34 mouse cellular contexts compared by ENCODE assay signal in genomic region chr1:172063291-172064023, GRCm38 (mm10). TPM values are rescaled to one million over a fixed set of nuclear protein-coding genes. Genes with fewer than 3 reads are reported as not detected.
A peak's percentile ranks its signal among the peaks of the same experiment; 100 is the strongest.
DNase-seq lines count a peak whose midpoint lies in the region; ATAC-seq and TF ChIP-seq lines count a peak whose summit lies in the region.
"Had no signal": no experiment of that assay in that cellular context is flagged by ENCODE, and none has a peak within 500 bp of the region (broad histone marks: within the 10 kb centered on the region; RNA-seq: fewer than 3 reads in every experiment).

No protein-coding gene starts in this region.

- DNase-seq in hindbrain, embryonic 11.5 days (ENCODE audit: low spot score): no peak
- no peak for DNase-seq in midbrain, embryonic 11.5 days (ENCODE audit: low spot score, missing footprints)
- DNase-seq in heart, postnatal 14 days: no peak
- no peak for DNase-seq in cerebellum, postnatal 25 days
- DNase-seq: adrenal gland, postnatal 25 days; B cell, adult 2 months; cerebellum, adult 11-12 months; gastrocnemius, adult 2 months; gastrocnemius, postnatal 36 days; heart, adult 18-20 months; heart, postnatal 4 days; kidney, adult 8-10 months; kidney, postnatal 14 days; liver, embryonic 13.5 days; lung, adult 18-20 months; right cerebral cortex, postnatal 25 days; spleen, adult 18-20 months; thymus, adult 18-20 months; thymus, postnatal 25 days had no signal

- ATAC-seq in hindbrain, embryonic 13.5 days (ENCODE audit: low FRiP score): no peak
- no peak for ATAC-seq in hindbrain, embryonic 11.5 days (ENCODE audit: low FRiP score)
- ATAC-seq in midbrain, embryonic 13.5 days: no peak
- ATAC-seq in midbrain, embryonic 11.5 days (ENCODE audit: low FRiP score): no peak
- peak; percentile 51 for ATAC-seq in intestine, postnatal 0 days
- ATAC-seq: forebrain, embryonic 14.5 days; lung, postnatal 0 days had no signal

- 54% methylated on average over 4 of the region's 4 CpGs for WGBS in hindbrain, embryonic 13.5 days
- 58% methylated on average over 4 of the region's 4 CpGs for WGBS in hindbrain, embryonic 11.5 days
- 70% methylated on average over 4 of the region's 4 CpGs for WGBS in midbrain, embryonic 13.5 days
- WGBS in midbrain, embryonic 11.5 days: 75% methylated on average over 4 of the region's 4 CpGs
- 10% methylated on average over 4 of the region's 4 CpGs for WGBS in intestine, postnatal 0 days

- no peak overlapping the region for H3K4me2 ChIP-seq in hindbrain, embryonic 13.5 days
- H3K4me2 ChIP-seq in hindbrain, embryonic 11.5 days (replicated peaks; ENCODE audit: low read depth, low read length): no peak overlapping the region
- no peak overlapping the region for H3K4me2 ChIP-seq in midbrain, embryonic 13.5 days (replicated peaks)
- no peak overlapping the region for H3K4me2 ChIP-seq in midbrain, embryonic 11.5 days
- H3K4me2 ChIP-seq in intestine, postnatal 0 days (replicated peaks; ENCODE audit: low read depth): no peak overlapping the region
- H3K4me2 ChIP-seq: heart, embryonic 11.5 days; limb, embryonic 15.5 days; liver, embryonic 13.5 days had no signal

- peak overlapping the region; percentile 49 for H3K9ac ChIP-seq in hindbrain, embryonic 13.5 days
- H3K9ac ChIP-seq in hindbrain, embryonic 11.5 days (ENCODE audit: low read depth, low read length): no peak overlapping the region
- no peak overlapping the region for H3K9ac ChIP-seq in midbrain, embryonic 13.5 days (replicated peaks)
- H3K9ac ChIP-seq in midbrain, embryonic 11.5 days (ENCODE audit: low read length): no peak overlapping the region
- H3K9ac ChIP-seq in intestine, postnatal 0 days (ENCODE audit: low read depth, low read length): no peak overlapping the region
- H3K9ac ChIP-seq: limb, embryonic 15.5 days; liver, embryonic 13.5 days had no signal

- peaks cover 56% of the 10 kb centered on the region for H3K4me1 ChIP-seq in hindbrain, embryonic 13.5 days (replicated peaks)
- peaks cover 9% of the 10 kb centered on the region for H3K4me1 ChIP-seq in hindbrain, embryonic 11.5 days (replicated peaks; ENCODE audit: control insufficient read depth, insufficient read depth, low read length)
- peaks cover 55% of the 10 kb centered on the region for H3K4me1 ChIP-seq in midbrain, embryonic 13.5 days (replicated peaks)
- H3K4me1 ChIP-seq in midbrain, embryonic 11.5 days (ENCODE audit: control insufficient read depth, insufficient read depth, low read length): peaks cover 14% of the 10 kb centered on the region
- no peaks in the 10 kb centered on the region for H3K4me1 ChIP-seq in intestine, postnatal 0 days (replicated peaks; ENCODE audit: control insufficient read depth, insufficient read depth, low read length)
- H3K4me1 ChIP-seq: liver, embryonic 13.5 days had no signal

- no peak for TF ChIP-seq CTCF in intestine, postnatal 0 days (IDR thresholded peaks at IDR 0.05; ENCODE audit: low read depth)

- peaks cover 43% of the 10 kb centered on the region for H3K36me3 ChIP-seq in hindbrain, embryonic 13.5 days
- H3K36me3 ChIP-seq in hindbrain, embryonic 11.5 days (ENCODE audit: control insufficient read depth, insufficient read depth, low read length): peaks cover 8% of the 10 kb centered on the region
- peaks cover 44% of the 10 kb centered on the region for H3K36me3 ChIP-seq in midbrain, embryonic 13.5 days
- H3K36me3 ChIP-seq in midbrain, embryonic 11.5 days (ENCODE audit: control insufficient read depth, insufficient read depth, low read length): peaks cover 11% of the 10 kb centered on the region; the same call in 1 of the 2 replicates
- peaks cover 40% of the 10 kb centered on the region for H3K36me3 ChIP-seq in intestine, postnatal 0 days (ENCODE audit: control insufficient read depth, insufficient read depth)

- intact Hi-C loops in heart, postnatal 14 days (cut with DNase I): no loop called here

- H3K27me3 ChIP-seq in hindbrain, embryonic 13.5 days: no peaks in the 10 kb centered on the region
- H3K27me3 ChIP-seq in hindbrain, embryonic 11.5 days (ENCODE audit: control insufficient read depth, insufficient read depth, low read length): no peaks in the 10 kb centered on the region
- no peaks in the 10 kb centered on the region for H3K27me3 ChIP-seq in midbrain, embryonic 13.5 days
- no peaks in the 10 kb centered on the region for H3K27me3 ChIP-seq in midbrain, embryonic 11.5 days (ENCODE audit: control insufficient read depth, insufficient read depth, low read length)
- no peaks in the 10 kb centered on the region for H3K27me3 ChIP-seq in intestine, postnatal 0 days (replicated peaks; ENCODE audit: control insufficient read depth, insufficient read depth, low read length)
- H3K27me3 ChIP-seq: limb, embryonic 15.5 days; liver, embryonic 13.5 days had no signal

- H3K9me3 ChIP-seq in hindbrain, embryonic 13.5 days: no peaks in the 10 kb centered on the region
- H3K9me3 ChIP-seq in hindbrain, embryonic 11.5 days (ENCODE audit: control insufficient read depth, low read length): no peaks in the 10 kb centered on the region
- no peaks in the 10 kb centered on the region for H3K9me3 ChIP-seq in midbrain, embryonic 13.5 days
- H3K9me3 ChIP-seq in midbrain, embryonic 11.5 days (ENCODE audit: control insufficient read depth, low read length): no peaks in the 10 kb centered on the region
- no peaks in the 10 kb centered on the region for H3K9me3 ChIP-seq in intestine, postnatal 0 days (ENCODE audit: control insufficient read depth)
- H3K9me3 ChIP-seq: limb, embryonic 15.5 days; liver, embryonic 13.5 days had no signal

- no peak overlapping the region for H3K4me3 ChIP-seq in hindbrain, embryonic 13.5 days
- H3K4me3 ChIP-seq in hindbrain, embryonic 11.5 days (ENCODE audit: low read depth, low read length): no peak overlapping the region
- no peak overlapping the region for H3K4me3 ChIP-seq in midbrain, embryonic 13.5 days (replicated peaks)
- H3K4me3 ChIP-seq in midbrain, embryonic 11.5 days (ENCODE audit: low read depth, low read length): no peak overlapping the region
- H3K4me3 ChIP-seq in intestine, postnatal 0 days (ENCODE audit: low read depth, low read length): no peak overlapping the region
- H3K4me3 ChIP-seq: gastrocnemius, adult 2 months; left cerebral cortex, adult 2 months; limb, embryonic 15.5 days; liver, embryonic 13.5 days had no signal

- no peak overlapping the region for H3K27ac ChIP-seq in hindbrain, embryonic 13.5 days
- H3K27ac ChIP-seq in hindbrain, embryonic 11.5 days (ENCODE audit: low read depth, low read length): no peak overlapping the region
- 0 out of 2 replicates have a peak overlapping the region, but pooled peaks have one; percentile 4 for H3K27ac ChIP-seq in midbrain, embryonic 13.5 days
- H3K27ac ChIP-seq in midbrain, embryonic 11.5 days (ENCODE audit: low read depth, low read length): no peak overlapping the region
- no peak overlapping the region for H3K27ac ChIP-seq in intestine, postnatal 0 days (ENCODE audit: low read depth, low read length)
- H3K27ac ChIP-seq: liver, embryonic 13.5 days; macrophage had no signal

RNA-seq across cellular contexts. Expression of gene Nhlh1, which starts 6.1 kb away (rescaled TPM):
- polyA plus RNA-seq in hindbrain, embryonic 13.5 days (2015; fragmentation: Nextera tagmentation; extraction: Ambion mirVana): 8.1 and 9.8 TPM in 2 replicates
- 20.5 and 22.3 TPM in 2 replicates for polyA plus RNA-seq in hindbrain, embryonic 11.5 days (2014; fragmentation: Nextera tagmentation; extraction: Ambion mirVana)
- 7.7 and 8.9 TPM in 2 replicates for polyA plus RNA-seq in midbrain, embryonic 13.5 days (2015; fragmentation: Nextera tagmentation; extraction: Ambion mirVana)
- 10.7 and 11.0 TPM in 2 replicates for polyA plus RNA-seq in midbrain, embryonic 11.5 days (2014; fragmentation: Nextera tagmentation; extraction: Ambion mirVana)
- 0.05 TPM in 1 of 2 replicates, not detected in the other for polyA plus RNA-seq in intestine, postnatal 0 days (2015; fragmentation: Nextera tagmentation; extraction: Ambion mirVana)
- not detected for total RNA-seq in heart, postnatal 14 days (2021)
- total RNA-seq: adrenal gland, adult 18-20 months; adrenal gland, postnatal 25 days; gastrocnemius, adult 2 months; gastrocnemius, postnatal 36 days; heart, adult 18-20 months; heart, postnatal 4 days; megakaryocyte-erythroid progenitor cell, adult 5-6 weeks; monocyte, adult 5-6 weeks; neutrophil, adult 5-6 weeks had no signal
- polyA plus RNA-seq: heart, embryonic 11.5 days; heart, embryonic 16.5 days; liver, embryonic 13.5 days; lung, postnatal 0 days; macrophage; stomach, embryonic 16.5 days had no signal

RNA-seq across cellular contexts. Expression of gene Copa, which starts 18.9 kb away (rescaled TPM):
- 186 and 190 TPM in 2 replicates for polyA plus RNA-seq in hindbrain, embryonic 13.5 days (2015; fragmentation: Nextera tagmentation; extraction: Ambion mirVana)
- 154 and 191 TPM in 2 replicates for polyA plus RNA-seq in hindbrain, embryonic 11.5 days (2014; fragmentation: Nextera tagmentation; extraction: Ambion mirVana)
- polyA plus RNA-seq in midbrain, embryonic 13.5 days (2015; fragmentation: Nextera tagmentation; extraction: Ambion mirVana): 190 and 202 TPM in 2 replicates
- 178 and 194 TPM in 2 replicates for polyA plus RNA-seq in midbrain, embryonic 11.5 days (2014; fragmentation: Nextera tagmentation; extraction: Ambion mirVana)
- polyA plus RNA-seq in intestine, postnatal 0 days (2015; fragmentation: Nextera tagmentation; extraction: Ambion mirVana): 133 and 139 TPM in 2 replicates
- 100 to 1,000 TPM; 118 to 124 TPM for total RNA-seq in heart, postnatal 14 days (2021)

RNA-seq across cellular contexts. Expression of gene Ncstn, which starts 19.1 kb away (rescaled TPM):
- polyA plus RNA-seq in hindbrain, embryonic 13.5 days (2015; fragmentation: Nextera tagmentation; extraction: Ambion mirVana): 118 and 128 TPM in 2 replicates
- polyA plus RNA-seq in hindbrain, embryonic 11.5 days (2014; fragmentation: Nextera tagmentation; extraction: Ambion mirVana): 120 and 121 TPM in 2 replicates
- polyA plus RNA-seq in midbrain, embryonic 13.5 days (2015; fragmentation: Nextera tagmentation; extraction: Ambion mirVana): 126 and 129 TPM in 2 replicates
- 107 and 108 TPM in 2 replicates for polyA plus RNA-seq in midbrain, embryonic 11.5 days (2014; fragmentation: Nextera tagmentation; extraction: Ambion mirVana)
- polyA plus RNA-seq in intestine, postnatal 0 days (2015; fragmentation: Nextera tagmentation; extraction: Ambion mirVana): 110 and 115 TPM in 2 replicates
- total RNA-seq in heart, postnatal 14 days (2021): 10 to 100 TPM; 54.9 to 59.5 TPM

RNA-seq across cellular contexts. Expression of gene Vangl2, which starts 35.2 kb away (rescaled TPM):
- 49.4 and 52.1 TPM in 2 replicates for polyA plus RNA-seq in hindbrain, embryonic 13.5 days (2015; fragmentation: Nextera tagmentation; extraction: Ambion mirVana)
- polyA plus RNA-seq in hindbrain, embryonic 11.5 days (2014; fragmentation: Nextera tagmentation; extraction: Ambion mirVana): 60.3 and 61.6 TPM in 2 replicates
- polyA plus RNA-seq in midbrain, embryonic 13.5 days (2015; fragmentation: Nextera tagmentation; extraction: Ambion mirVana): 57.1 and 60.0 TPM in 2 replicates
- 49.3 and 52.9 TPM in 2 replicates for polyA plus RNA-seq in midbrain, embryonic 11.5 days (2014; fragmentation: Nextera tagmentation; extraction: Ambion mirVana)
- polyA plus RNA-seq in intestine, postnatal 0 days (2015; fragmentation: Nextera tagmentation; extraction: Ambion mirVana): 2.8 and 3.3 TPM in 2 replicates
- total RNA-seq in heart, postnatal 14 days (2021): 1 to 10 TPM; 4.3 to 5.9 TPM
